Mouse (Mus musculus): ENCODE measurements around the gene Mpzl1.

GRCm38 (mm10) chr1:165642780-165643311 is 8.5 kb upstream of the Mpzl1 start:
- TF ChIP-seq CTCF (IDR thresholded peaks at IDR 0.05; ENCODE audit: insufficient read depth, low read length) (no peak), POLR2A (IDR thresholded peaks at IDR 0.05; ENCODE audit: borderline replicate concordance, extremely low read depth, low read depth, low read length) (no peak)

All from lung, adult 2 months (tissue).